Mouse (Mus musculus) intestine, embryonic 16.5 days (tissue): ENCODE results near the gene Tmem41b. TPM values are rescaled to one million over a fixed set of nuclear protein-coding genes. Genes with fewer than 3 reads are reported as not detected.
"Not testable (repeated sequence)": the region's sequence is repeated elsewhere in the genome, so short reads cannot be mapped to it uniquely, and the experiment has no call there.

ENCODE experiments used
- ATAC-seq: fragments of 200-750 bp; cut with Nextera tagmentation; 2 replicates; pipeline ENCODE4 v1.8.0; 2017; ENCODE audit warnings: moderate TSS enrichment, moderate library complexity
- H3K27ac ChIP-seq: fragments of 300-500 bp; sonication (generic); 2 replicates; pipeline ENCODE4 v1.5.1; 2014; ENCODE audit warnings: mild to moderate bottlenecking, low read length
- H3K27me3 ChIP-seq: fragments of 300-500 bp; sonication (generic); replicated peaks from 2 replicates; pipeline ENCODE4 v1.6.1; 2014; ENCODE audit warnings: low read length, control low read depth, mixed read lengths; ENCODE audit not compliant: control insufficient read depth, insufficient read depth
- H3K36me3 ChIP-seq: fragments of 300-500 bp; sonication (generic); 2 replicates; pipeline ENCODE4 v1.6.1; 2014; ENCODE audit warnings: low read length, control low read depth; ENCODE audit not compliant: control insufficient read depth, insufficient read depth
- H3K4me1 ChIP-seq: fragments of 300-500 bp; sonication (generic); 2 replicates; pipeline ENCODE4 v1.6.1; 2014; ENCODE audit warnings: low read length, control low read depth, mixed read lengths; ENCODE audit not compliant: control insufficient read depth, insufficient read depth
- H3K4me2 ChIP-seq: fragments of 300-500 bp; sonication (generic); 2 replicates; pipeline ENCODE4 v1.6.1; 2014; ENCODE audit warnings: low read depth, low read length, control low read depth
- H3K4me3 ChIP-seq: fragments of 300-500 bp; sonication (generic); 2 replicates; pipeline ENCODE4 v1.5.1; 2014; ENCODE audit warnings: mild to moderate bottlenecking, low read length
- H3K9ac ChIP-seq: fragments of 300-500 bp; sonication (generic); 2 replicates; pipeline ENCODE4 v1.6.1; 2014; ENCODE audit warnings: low read depth, low read length
- H3K9me3 ChIP-seq: fragments of 300-500 bp; sonication (generic); 2 replicates; pipeline ENCODE4 v1.6.1; 2016; ENCODE audit warnings: low read length, control low read depth; ENCODE audit not compliant: control insufficient read depth
- WGBS: fragments of 180-500 bp; shearing (Covaris S2); extraction: QIAGEN DNeasy Blood & Tissue Kit; methylation state at CpG from one replicate; pipeline ENCODE4 v1.1.7; 2014; 5-methylcytosine and 5-hydroxymethylcytosine counted together
- polyA plus RNA-seq: library from polyadenylated mRNA; unstranded; fragments of >200 nt; fragmentation: Nextera tagmentation; extraction: Ambion mirVana; gene quantifications from 2 replicates; pipeline ENCODE4 v1.2.1, GENCODE M21; 2015

The Tmem41b gene
- polyA plus RNA-seq, result 88.6 and 98.5 TPM in 2 replicates

GRCm38 (mm10) chr7:109986775-109987174 lies at the start of gene Tmem41b:
Gene Tmem41b (minus strand): TSS chr7:109986929.
- 39% methylated on average over 6 of the region's 6 CpGs for WGBS

DNA sequence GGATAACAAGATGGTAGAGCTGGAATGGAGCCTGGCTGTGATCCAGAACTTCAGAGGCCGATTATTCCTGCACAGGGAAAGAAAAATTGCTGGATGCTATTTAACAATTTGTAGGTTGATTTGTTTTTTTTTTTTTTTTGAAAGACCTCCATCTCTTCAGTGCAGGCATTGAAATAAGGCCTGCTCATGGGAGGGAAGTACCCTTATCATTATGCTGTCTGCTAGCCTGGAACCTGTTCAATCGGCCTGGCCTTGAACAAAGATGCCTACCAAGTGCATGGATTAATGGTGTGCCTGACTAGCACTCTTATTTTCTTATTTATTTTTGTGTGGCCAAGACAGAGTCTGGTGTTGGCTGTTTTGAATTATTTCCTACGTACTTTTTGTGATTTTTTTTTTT lies 43.6 kb upstream of the Tmem41b start:
- WGBS, result 78% methylated on average over 3 of the region's 3 CpGs
- no peak for ATAC-seq

More at GRCm38 (mm10) chr7:109986775-109987174, at the start of gene Tmem41b:
- H3K4me2 ChIP-seq, result peak within 1 kb of the TSS; percentile 69
- not testable (repeated sequence) for H3K27me3 ChIP-seq, H3K9me3 ChIP-seq, H3K4me1 ChIP-seq, H3K36me3 ChIP-seq
- peak; percentile 12; the same call in 1 of the 2 replicates for ATAC-seq
- H3K4me3 ChIP-seq, result peak within 1 kb of the TSS; percentile 66
- peak within 1 kb of the TSS; percentile 85 for H3K27ac ChIP-seq
- H3K9ac ChIP-seq, result peak within 1 kb of the TSS; percentile 80

DNA sequence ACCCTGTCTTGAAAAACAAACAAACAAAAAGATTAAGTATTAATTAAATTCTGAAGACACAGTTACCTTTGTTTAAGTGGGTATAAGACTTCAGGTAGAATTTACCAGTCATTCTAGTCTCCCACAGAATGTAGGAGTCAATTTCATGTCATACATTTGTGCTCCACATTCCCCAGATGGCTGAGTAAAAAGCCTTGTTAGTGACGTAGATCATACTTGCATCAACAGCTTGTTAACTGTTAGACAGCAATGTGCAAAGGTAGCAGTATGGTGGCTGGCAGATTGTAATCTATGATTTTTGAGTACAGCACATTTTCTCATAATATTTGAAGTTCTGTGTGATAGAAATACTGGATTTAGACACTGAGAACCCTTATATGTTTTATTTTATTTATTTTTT lies 42.1 kb upstream of the Tmem41b start:
- no peak for ATAC-seq
- H3K36me3 ChIP-seq, result peaks cover 2% of the 10 kb centered on the region; the same call in 1 of the 2 replicates
- no peak overlapping the region for H3K9ac ChIP-seq
- no peaks in the 10 kb centered on the region for H3K27me3 ChIP-seq
- H3K27ac ChIP-seq, result no peak overlapping the region
- no peaks in the 10 kb centered on the region for H3K9me3 ChIP-seq
- H3K4me2 ChIP-seq, result no peak overlapping the region
- 67% methylated on average over 1 of the region's 1 CpGs for WGBS
- H3K4me3 ChIP-seq, result no peak overlapping the region
- H3K4me1 ChIP-seq, result no peaks in the 10 kb centered on the region

More for the DNA sequence above, 43.6 kb upstream of the Tmem41b start:
- no peak overlapping the region for H3K9ac ChIP-seq
- H3K27me3 ChIP-seq, result no peaks in the 10 kb centered on the region
- peaks cover 2% of the 10 kb centered on the region; the same call in 1 of the 2 replicates for H3K36me3 ChIP-seq
- H3K4me1 ChIP-seq, result no peaks in the 10 kb centered on the region
- H3K4me3 ChIP-seq, result no peak overlapping the region
- H3K4me2 ChIP-seq, result no peak overlapping the region
- no peak overlapping the region for H3K27ac ChIP-seq
- H3K9me3 ChIP-seq, result no peaks in the 10 kb centered on the region

GRCm38 (mm10) chr7:110026594-110026993 lies 39.9 kb upstream of the Tmem41b start:
- H3K36me3 ChIP-seq, result no peaks in the 10 kb centered on the region
- no peak overlapping the region for H3K4me2 ChIP-seq
- no peak overlapping the region for H3K9ac ChIP-seq
- no peak for ATAC-seq
- H3K27ac ChIP-seq, result no peak overlapping the region
- no peak overlapping the region for H3K4me3 ChIP-seq
- H3K9me3 ChIP-seq, result no peaks in the 10 kb centered on the region
- no peaks in the 10 kb centered on the region for H3K4me1 ChIP-seq
- 81% methylated on average over 2 of the region's 2 CpGs for WGBS
- H3K27me3 ChIP-seq, result no peaks in the 10 kb centered on the region

- H3K4me2 ChIP-seq, result no peak overlapping the region
- H3K27ac ChIP-seq, result no peak overlapping the region
- no peak overlapping the region for H3K9ac ChIP-seq
- no peaks in the 10 kb centered on the region for H3K4me1 ChIP-seq
- H3K36me3 ChIP-seq, result no peaks in the 10 kb centered on the region
- no peaks in the 10 kb centered on the region for H3K9me3 ChIP-seq
- ATAC-seq, result no peak
- H3K27me3 ChIP-seq, result no peaks in the 10 kb centered on the region
- H3K4me3 ChIP-seq, result no peak overlapping the region
- WGBS, result 84% methylated on average over 1 of the region's 1 CpGs
These were observed 36.8 kb upstream of the Tmem41b start for GRCm38 (mm10) chr7:110023553-110023952.

DNA sequence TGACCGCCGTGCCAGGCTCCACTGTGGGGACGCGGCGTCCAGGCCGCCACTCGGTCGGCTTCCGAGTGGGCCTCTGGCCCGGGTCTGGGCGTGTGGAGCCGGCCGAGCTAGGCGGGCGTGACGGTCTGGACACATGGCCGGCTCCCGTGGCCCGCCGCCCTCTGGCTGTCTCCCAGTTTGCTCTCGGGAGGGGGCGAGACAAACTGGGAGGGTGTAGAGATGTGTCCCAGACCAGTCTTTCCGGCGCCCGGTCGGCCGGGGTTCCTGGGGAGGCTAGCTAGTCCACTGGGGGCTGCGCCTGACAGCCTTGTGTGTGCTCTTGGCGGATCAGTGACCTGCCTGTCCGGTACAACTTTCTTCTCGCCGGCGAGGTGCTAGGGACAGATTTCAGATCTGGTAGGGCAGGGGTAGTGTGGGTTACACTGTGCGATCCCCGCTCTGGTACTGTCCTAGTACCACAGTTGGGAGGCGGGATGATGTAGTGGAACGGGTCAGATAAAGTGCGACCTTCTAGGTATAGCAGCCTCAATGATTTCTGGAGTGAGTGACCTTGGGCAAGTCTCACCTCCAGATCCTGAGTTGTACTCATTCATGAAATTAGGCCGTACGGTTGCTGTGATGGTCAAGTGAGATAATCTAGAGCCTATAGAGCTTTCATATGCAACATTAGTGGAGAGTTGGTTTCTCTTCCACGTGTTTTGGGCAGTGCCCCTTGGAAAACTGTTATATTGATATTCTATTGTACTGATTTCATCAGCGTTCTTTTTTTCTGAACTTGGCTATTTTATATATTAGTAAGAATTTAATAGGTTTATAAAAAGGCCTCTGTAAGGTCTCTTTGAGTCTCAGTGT lies 32.1 kb upstream of the Tmem41b start:
- H3K36me3 ChIP-seq, result no peaks in the 10 kb centered on the region
- ATAC-seq, result peak; percentile 81
- H3K9ac ChIP-seq, result peak overlapping the region; percentile 99
- H3K9me3 ChIP-seq, result no peaks in the 10 kb centered on the region
- peak overlapping the region; percentile 75 for H3K4me2 ChIP-seq
- H3K27ac ChIP-seq, result peak overlapping the region; percentile 90
- WGBS, result under 1% methylated on average over 42 of the region's 42 CpGs
- no peaks in the 10 kb centered on the region for H3K4me1 ChIP-seq
- H3K27me3 ChIP-seq, result no peaks in the 10 kb centered on the region
- H3K4me3 ChIP-seq, result peak overlapping the region; percentile 81

- H3K9ac ChIP-seq, result peak within 1 kb of the TSS; percentile 99
- H3K27ac ChIP-seq, result peak within 1 kb of the TSS; percentile 90
- under 1% methylated on average over 48 of the region's 48 CpGs for WGBS
- no peaks in the 10 kb centered on the region for H3K27me3 ChIP-seq
- peak; percentile 96 for ATAC-seq
- no peaks in the 10 kb centered on the region for H3K36me3 ChIP-seq
- peak within 1 kb of the TSS; percentile 75 for H3K4me2 ChIP-seq
- H3K4me3 ChIP-seq, result peak within 1 kb of the TSS; percentile 81
- H3K4me1 ChIP-seq, result no peaks in the 10 kb centered on the region
- no peaks in the 10 kb centered on the region for H3K9me3 ChIP-seq
These were observed 31.4 kb upstream of the Tmem41b start, which contains the start of gene Ipo7 for GRCm38 (mm10) chr7:110018117-110018630. Gene Ipo7 (plus strand): TSS chr7:110018274.

DNA sequence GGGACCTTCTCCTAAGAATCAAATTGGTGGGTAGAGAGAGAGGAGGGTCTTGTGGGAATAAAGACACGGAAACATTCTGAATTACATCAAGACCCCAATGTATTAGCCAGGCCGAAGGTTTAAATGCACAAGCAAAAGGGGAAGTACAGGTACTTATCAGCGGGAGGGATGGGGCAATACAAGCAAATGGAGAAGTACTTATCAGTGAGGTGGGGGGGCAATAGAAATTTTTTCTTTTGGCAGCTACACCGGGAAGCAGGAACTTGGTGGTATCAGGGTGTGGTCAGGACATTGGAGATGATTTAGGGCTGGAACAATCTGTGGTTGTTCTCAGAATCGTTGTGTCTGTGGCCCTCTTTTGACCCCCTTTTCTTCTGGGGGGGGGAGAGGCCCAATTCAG lies 27.5 kb upstream of the Tmem41b start:
- Histone ChIP-seq H3K9ac (no peak overlapping the region), H3K4me2 (no peak overlapping the region), H3K27me3 (no peaks in the 10 kb centered on the region), H3K4me1 (no peaks in the 10 kb centered on the region), H3K36me3 (no peaks in the 10 kb centered on the region), H3K27ac (no peak overlapping the region), H3K9me3 (no peaks in the 10 kb centered on the region), H3K4me3 (no peak overlapping the region)
- no peak for ATAC-seq
- 63% methylated on average over 5 of the region's 5 CpGs for WGBS

- no peaks in the 10 kb centered on the region for H3K36me3 ChIP-seq
- WGBS, result 40% methylated on average over 1 of the region's 1 CpGs
- H3K27me3 ChIP-seq, result no peaks in the 10 kb centered on the region
- H3K9me3 ChIP-seq, result no peaks in the 10 kb centered on the region
- ATAC-seq, result no peak
- H3K9ac ChIP-seq, result no peak overlapping the region
- no peak overlapping the region for H3K4me2 ChIP-seq
- H3K4me1 ChIP-seq, result no peaks in the 10 kb centered on the region
- H3K4me3 ChIP-seq, result no peak overlapping the region
- no peak overlapping the region for H3K27ac ChIP-seq
These were observed 24.7 kb upstream of the Tmem41b start for GRCm38 (mm10) chr7:110011417-110011816.
